Mouse (Mus musculus) cerebral cortex, adult 2 months (tissue): ENCODE data around the gene Idh1.

Experiments used
- WGBS: fragments of 180-500 bp; shearing (Covaris S2); methylation state at CpG from one replicate; pipeline ENCODE4 v1.1.7; 2018; 5-methylcytosine and 5-hydroxymethylcytosine counted together

Gene Idh1

GRCm38 (mm10) chr1:65176912-65177311, 9.4 kb downstream of the Idh1 start:
- WGBS, result 57% methylated on average over 5 of the region's 5 CpGs

- WGBS, result 68% methylated on average over 4 of the region's 4 CpGs
Measured at GRCm38 (mm10) chr1:65176171-65176570, 10.1 kb downstream of the Idh1 start.

GRCm38 (mm10) chr1:65173716-65174115, 12.6 kb downstream of the Idh1 start:
- 91% methylated on average over 2 of the region's 2 CpGs for WGBS

GRCm38 (mm10) chr1:65171579-65171978, 14.7 kb downstream of the Idh1 start:
- 57% methylated on average over 4 of the region's 4 CpGs for WGBS

GRCm38 (mm10) chr1:65169947-65170346, 16.4 kb downstream of the Idh1 start:
- 88% methylated on average over 5 of the region's 5 CpGs for WGBS

GRCm38 (mm10) chr1:65169536-65169935, 16.8 kb downstream of the Idh1 start:
- WGBS, result 94% methylated on average over 7 of the region's 7 CpGs

- 81% methylated on average over 1 of the region's 1 CpGs for WGBS
Measured at GRCm38 (mm10) chr1:65167496-65167895, 18.8 kb downstream of the Idh1 start.

GRCm38 (mm10) chr1:65162210-65162609, 24.1 kb downstream of the Idh1 start:
- WGBS, result 97% methylated on average over 1 of the region's 1 CpGs

GRCm38 (mm10) chr1:65156111-65156510, 30.2 kb downstream of the Idh1 start:
- WGBS, result 96% methylated on average over 5 of the region's 5 CpGs

GRCm38 (mm10) chr1:65147971-65148370, 38.3 kb downstream of the Idh1 start:
- 65% methylated on average over 3 of the region's 3 CpGs for WGBS

- 96% methylated on average over 5 of the region's 5 CpGs for WGBS
Measured at GRCm38 (mm10) chr1:65147326-65147725, 39.0 kb downstream of the Idh1 start.

GRCm38 (mm10) chr1:65146601-65147000, 39.7 kb downstream of the Idh1 start:
- WGBS, result 75% methylated on average over 2 of the region's 2 CpGs

GRCm38 (mm10) chr1:65144783-65145182, 41.5 kb downstream of the Idh1 start:
- WGBS, result 89% methylated on average over 2 of the region's 2 CpGs

GRCm38 (mm10) chr1:65137560-65137959, 48.7 kb downstream of the Idh1 start:
- WGBS, result 87% methylated on average over 6 of the region's 6 CpGs

GRCm38 (mm10) chr1:65132833-65133232, 53.5 kb downstream of the Idh1 start:
- 88% methylated on average over 1 of the region's 1 CpGs for WGBS

- WGBS, result 98% methylated on average over 1 of the region's 1 CpGs
Measured at GRCm38 (mm10) chr1:65131671-65132070, 54.6 kb downstream of the Idh1 start.

GRCm38 (mm10) chr1:65130226-65130625, 56.1 kb downstream of the Idh1 start:
- 82% methylated on average over 3 of the region's 3 CpGs for WGBS

GRCm38 (mm10) chr1:65129634-65130180, 56.6 kb downstream of the Idh1 start:
- WGBS, result 60% methylated on average over 3 of the region's 3 CpGs

GRCm38 (mm10) chr1:65122574-65123372, 63.5 kb downstream of the Idh1 start, which contains the start of gene D630023F18Rik:
Gene D630023F18Rik, minus strand, starts transcription at chr1:65123214.
- 13% methylated on average over 9 of the region's 9 CpGs for WGBS

- WGBS, result 76% methylated on average over 1 of the region's 1 CpGs
Measured at GRCm38 (mm10) chr1:65119438-65119837, 66.9 kb downstream of the Idh1 start, which contains the start of gene Gm28845. Gene Gm28845, minus strand, starts transcription at chr1:65119558.

GRCm38 (mm10) chr1:65118150-65118913, 68.0 kb downstream of the Idh1 start:
- WGBS, result 87% methylated on average over 8 of the region's 8 CpGs

- WGBS, result 95% methylated on average over 5 of the region's 5 CpGs
Measured at GRCm38 (mm10) chr1:65113536-65114172, 72.6 kb downstream of the Idh1 start.
